Mouse (Mus musculus): ENCODE results near the gene Fars2.
"Not testable (repeated sequence)": the region's sequence is repeated elsewhere in the genome, so short reads cannot be mapped to it uniquely, and the experiment has no call there.

The Fars2 gene

GRCm38 (mm10) chr13:36140247-36141016 is 23.2 kb downstream of the Fars2 start:
- peak; percentile 9 for DNase-seq (ENCODE audit: low read depth)

GRCm38 (mm10) chr13:36145601-36146000 is 28.4 kb downstream of the Fars2 start:
- no peak for DNase-seq (ENCODE audit: low read depth)

GRCm38 (mm10) chr13:36149175-36149939 is 32.1 kb downstream of the Fars2 start:
- DNase-seq (ENCODE audit: low read depth), result no peak

GRCm38 (mm10) chr13:36150272-36150671 is 33.1 kb downstream of the Fars2 start:
- no peak for DNase-seq (ENCODE audit: low read depth)

- DNase-seq (ENCODE audit: low read depth), result peak; percentile 32
Observed at GRCm38 (mm10) chr13:36152728-36153498, 35.7 kb downstream of the Fars2 start.

- DNase-seq (ENCODE audit: low read depth), result no peak
Observed at GRCm38 (mm10) chr13:36156340-36156931, 39.2 kb downstream of the Fars2 start.

- peak; percentile 61 for DNase-seq (ENCODE audit: low read depth)
Observed at GRCm38 (mm10) chr13:36163411-36163810, 46.2 kb downstream of the Fars2 start.

GRCm38 (mm10) chr13:36163898-36164297 is 46.7 kb downstream of the Fars2 start:
- no peak for DNase-seq (ENCODE audit: low read depth)

- DNase-seq (ENCODE audit: low read depth), result not testable (repeated sequence)
Observed at GRCm38 (mm10) chr13:36172981-36173380, 55.8 kb downstream of the Fars2 start.

GRCm38 (mm10) chr13:36174101-36174500 is 56.9 kb downstream of the Fars2 start:
- DNase-seq (ENCODE audit: low read depth), result no peak

- DNase-seq (ENCODE audit: low read depth), result no peak
Observed at GRCm38 (mm10) chr13:36174772-36175171, 57.6 kb downstream of the Fars2 start.

- no peak for DNase-seq (ENCODE audit: low read depth)
Observed at GRCm38 (mm10) chr13:36181231-36181630, 64.0 kb downstream of the Fars2 start.

GRCm38 (mm10) chr13:36190577-36190976 is 73.4 kb downstream of the Fars2 start:
- peak; percentile 5 for DNase-seq (ENCODE audit: low read depth)

GRCm38 (mm10) chr13:36193484-36194113 is 76.4 kb downstream of the Fars2 start:
- no peak for DNase-seq (ENCODE audit: low read depth)

GRCm38 (mm10) chr13:36199288-36199687 is 82.1 kb downstream of the Fars2 start:
- no peak for DNase-seq (ENCODE audit: low read depth)

GRCm38 (mm10) chr13:36200453-36200852 is 83.2 kb downstream of the Fars2 start:
- DNase-seq (ENCODE audit: low read depth), result no peak

- no peak for DNase-seq (ENCODE audit: low read depth)
Observed at GRCm38 (mm10) chr13:36202496-36202895, 85.3 kb downstream of the Fars2 start.

- peak; percentile 76 for DNase-seq (ENCODE audit: low read depth)
Observed at GRCm38 (mm10) chr13:36203014-36203413, 85.8 kb downstream of the Fars2 start.

- DNase-seq (ENCODE audit: low read depth), result no peak
Observed at GRCm38 (mm10) chr13:36204320-36204719, 87.1 kb downstream of the Fars2 start.

- no peak for DNase-seq (ENCODE audit: low read depth)
Observed at GRCm38 (mm10) chr13:36210965-36211364, 93.8 kb downstream of the Fars2 start.

- no peak for DNase-seq (ENCODE audit: low read depth)
Observed at GRCm38 (mm10) chr13:36214056-36214455, 96.8 kb downstream of the Fars2 start.

- no peak for DNase-seq (ENCODE audit: low read depth)
Observed at GRCm38 (mm10) chr13:36216005-36216404, 98.8 kb downstream of the Fars2 start.

All from NIH3T3 (cell line).